Mouse (Mus musculus) c-Kit-positive CD71-positive TER-119-positive erythroid progenitor cells, embryonic 14.5 days (primary cell): ENCODE results near the gene 4931428F04Rik.
A peak's percentile ranks its signal among the peaks of the same experiment; 100 is the strongest.

ENCODE experiments used
- DNase-seq: peaks from one replicate; pipeline ENCODE4 v3.0.0-alpha.2; 2013; ENCODE audit warnings: low spot score

4931428F04Rik gene

DNA sequence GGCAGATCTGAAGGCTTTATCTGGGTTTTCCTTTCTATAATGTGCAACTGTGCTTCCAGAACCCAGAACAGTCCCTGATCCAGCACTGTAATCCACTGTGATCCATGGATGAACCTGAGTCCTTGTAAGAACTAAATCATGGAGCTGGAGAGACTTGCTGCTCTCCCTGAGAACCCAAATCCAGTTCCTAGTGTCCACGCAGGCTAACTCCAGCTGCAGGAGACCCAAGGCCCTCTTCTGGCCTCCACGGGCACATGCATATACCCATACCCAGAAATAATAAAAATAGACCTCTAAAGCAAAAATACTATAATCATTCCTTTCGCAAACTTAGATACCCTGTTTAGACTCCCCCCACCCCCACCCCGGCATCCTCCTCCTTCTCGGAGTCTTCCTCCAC lies 1.4 kb downstream of the 4931428F04Rik start:
- no peak for DNase-seq

DNA sequence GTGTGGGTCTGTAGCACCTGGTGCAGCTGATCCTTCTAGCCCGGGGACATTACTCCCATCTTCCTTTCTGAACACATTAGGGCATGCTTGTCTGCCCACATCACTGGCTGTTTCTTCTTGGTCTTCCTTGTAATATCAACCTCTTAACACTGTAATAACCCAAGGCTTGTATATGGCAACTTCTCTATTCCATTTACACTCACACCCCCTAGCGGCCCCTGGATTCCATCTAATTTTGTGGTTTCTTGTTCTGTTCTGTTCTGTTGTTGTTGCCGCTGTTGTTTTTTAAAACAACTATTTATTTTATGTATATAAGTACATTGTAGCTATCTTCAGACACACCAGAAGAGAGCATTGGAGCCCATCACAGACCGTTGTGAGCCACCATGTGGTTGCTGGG lies 2.8 kb downstream of the 4931428F04Rik start:
- no peak for DNase-seq

DNA sequence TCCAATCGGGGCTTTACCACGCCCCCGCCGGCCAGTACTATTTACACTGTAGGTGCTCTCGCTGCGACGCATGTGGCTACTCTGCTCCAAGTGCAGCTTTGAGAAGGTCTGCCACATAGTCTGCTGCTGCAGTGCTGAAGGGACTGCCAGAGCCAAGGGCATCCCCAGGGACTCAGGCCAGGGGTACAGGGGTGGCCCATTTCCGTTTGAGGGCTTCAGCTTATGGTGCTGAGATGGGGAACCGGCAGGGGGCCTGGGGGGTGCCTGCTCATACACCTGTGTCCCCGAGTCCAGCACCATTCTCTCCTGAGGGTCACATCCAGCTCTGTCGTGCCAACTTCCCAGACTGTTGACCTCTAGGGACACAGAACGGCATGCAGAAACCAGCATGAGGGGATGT lies 4.2 kb downstream of the 4931428F04Rik start:
- no peak for DNase-seq

DNA sequence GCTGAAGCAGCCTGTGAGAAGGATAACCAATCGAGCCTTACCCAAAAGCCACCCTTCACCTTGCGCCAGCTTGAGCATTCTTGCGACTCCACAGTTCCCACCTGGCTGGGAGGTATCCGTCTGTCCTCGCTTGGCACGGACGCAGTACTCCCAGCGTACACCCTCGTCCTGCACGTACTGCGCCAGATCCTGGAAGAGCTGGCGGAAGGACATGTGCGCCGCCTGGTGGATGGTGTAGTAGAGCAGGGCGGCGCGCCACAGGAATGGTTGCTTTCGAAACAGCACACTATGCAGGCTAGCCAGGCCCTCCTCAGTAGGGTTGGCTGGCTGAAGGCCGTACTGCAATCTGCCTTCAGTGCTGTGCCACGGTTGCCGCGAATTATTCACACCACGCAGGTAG lies 6.6 kb downstream of the 4931428F04Rik start:
- DNase-seq: no peak

DNA sequence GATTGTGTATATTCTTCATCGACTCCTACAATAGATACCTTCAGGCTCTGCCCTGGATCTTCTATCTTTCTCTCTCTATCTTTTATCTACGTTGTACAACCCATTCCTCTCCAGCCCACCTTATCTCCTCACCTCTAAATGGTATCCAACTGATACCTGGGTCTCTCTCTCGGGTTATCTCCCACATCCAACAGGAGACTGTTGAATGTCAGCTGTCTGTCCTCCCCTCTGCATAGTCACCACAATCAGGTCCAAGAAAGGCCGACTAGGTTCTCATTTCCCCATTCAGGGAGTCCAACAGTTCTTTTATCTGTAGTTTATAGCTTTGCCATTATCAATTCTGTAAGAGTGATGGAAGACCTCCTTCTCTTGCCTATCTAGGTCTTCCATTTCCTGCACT lies 7.4 kb downstream of the 4931428F04Rik start:
- no peak for DNase-seq

DNA sequence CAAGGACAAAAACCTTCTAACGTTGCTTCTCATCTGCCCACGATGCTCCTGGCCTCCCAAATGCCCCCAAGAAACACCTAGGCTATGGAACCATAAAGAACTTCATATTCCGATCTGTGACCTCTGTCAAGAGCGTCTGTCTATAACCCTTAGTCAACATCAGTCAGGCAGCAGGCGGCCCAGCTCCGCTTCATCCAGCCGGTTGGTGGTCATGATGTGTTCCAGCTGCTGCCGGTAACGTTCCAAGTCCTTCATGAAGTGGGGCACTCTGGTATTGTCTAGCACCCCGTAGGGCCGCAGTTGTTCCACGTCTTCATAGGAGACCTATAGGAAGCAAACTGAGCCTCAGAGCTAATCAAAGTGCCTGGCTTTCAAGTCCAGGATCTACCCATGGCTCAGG lies 7.8 kb downstream of the 4931428F04Rik start:
- no peak for DNase-seq

DNA sequence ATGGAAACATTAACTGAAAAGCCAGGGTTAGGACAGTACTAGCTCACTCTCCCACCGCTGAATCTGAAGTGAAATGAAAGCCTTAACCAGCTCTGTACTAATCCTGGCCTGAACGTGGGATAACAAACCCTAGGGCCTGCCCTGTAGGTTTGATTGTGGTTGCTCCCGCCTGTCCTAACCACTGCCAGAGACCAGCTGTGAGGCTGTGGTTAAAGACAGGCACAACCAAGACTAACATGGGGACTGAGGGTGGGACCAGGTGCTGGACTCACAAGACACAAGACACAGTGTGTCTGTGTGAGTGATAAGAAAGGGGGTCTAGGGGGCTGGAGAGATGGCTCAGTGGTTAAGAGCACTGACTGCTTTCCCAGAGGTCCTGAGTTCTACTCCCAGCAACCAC lies 9.1 kb downstream of the 4931428F04Rik start:
- DNase-seq: no peak

DNA sequence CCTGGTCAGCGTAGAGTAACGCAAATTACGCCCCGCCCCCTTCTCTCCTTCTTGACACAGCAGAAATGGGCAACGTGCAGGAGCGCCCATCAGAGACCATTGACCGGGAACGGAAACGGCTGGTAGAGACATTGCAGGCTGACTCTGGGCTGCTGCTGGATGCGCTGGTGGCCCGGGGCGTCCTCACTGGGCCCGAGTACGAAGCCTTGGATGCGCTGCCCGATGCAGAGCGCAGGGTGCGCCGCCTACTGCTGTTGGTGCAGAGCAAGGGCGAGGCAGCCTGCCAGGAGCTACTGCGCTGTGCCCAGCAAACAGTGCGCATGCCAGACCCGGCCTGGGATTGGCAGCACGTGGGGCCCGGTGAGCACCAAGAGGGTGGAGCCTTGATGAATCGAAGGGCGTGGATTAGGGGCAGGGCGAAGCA lies 10.7 kb downstream of the 4931428F04Rik start:
- DNase-seq: no peak

DNA sequence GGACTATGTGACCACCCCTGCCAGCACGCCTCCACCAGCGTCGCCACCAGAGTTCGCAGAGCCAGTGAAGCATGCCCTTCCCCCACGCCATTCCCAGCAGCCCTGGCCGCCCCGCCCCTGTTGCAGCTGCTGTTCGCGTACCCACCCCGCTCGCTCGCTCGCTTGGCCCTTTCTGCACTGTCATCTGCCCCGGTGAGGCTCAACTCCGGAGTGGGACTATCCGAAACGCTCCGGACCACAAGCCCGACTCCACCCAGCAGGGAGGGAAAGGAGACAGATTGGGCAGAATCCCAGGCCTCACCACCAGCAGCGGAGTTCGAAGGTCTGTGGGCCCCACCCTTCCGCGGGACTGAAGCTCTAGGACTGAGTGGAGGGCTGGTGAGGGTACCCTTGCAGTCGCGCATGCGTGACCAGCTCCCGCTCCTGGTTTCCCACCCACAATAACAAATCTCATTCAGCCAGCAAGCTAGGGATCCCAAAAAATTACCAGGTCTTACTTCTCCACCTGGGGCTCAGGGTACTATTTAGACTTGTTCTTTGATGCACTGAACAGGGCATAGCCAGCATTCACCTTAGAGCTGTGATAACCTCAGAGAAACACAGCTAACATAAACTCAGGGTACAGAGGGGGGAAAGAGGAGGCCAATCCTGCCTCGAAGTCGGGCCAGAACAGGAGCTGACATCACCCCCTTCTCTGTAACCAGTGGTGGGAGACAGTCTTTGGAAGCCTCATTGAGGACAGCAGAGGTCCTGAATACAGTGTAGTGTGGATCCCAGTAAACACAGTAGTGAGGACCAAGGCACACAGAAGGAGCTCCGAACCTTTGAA lies 13.2 kb downstream of the 4931428F04Rik start:
- DNase-seq: no peak

DNA sequence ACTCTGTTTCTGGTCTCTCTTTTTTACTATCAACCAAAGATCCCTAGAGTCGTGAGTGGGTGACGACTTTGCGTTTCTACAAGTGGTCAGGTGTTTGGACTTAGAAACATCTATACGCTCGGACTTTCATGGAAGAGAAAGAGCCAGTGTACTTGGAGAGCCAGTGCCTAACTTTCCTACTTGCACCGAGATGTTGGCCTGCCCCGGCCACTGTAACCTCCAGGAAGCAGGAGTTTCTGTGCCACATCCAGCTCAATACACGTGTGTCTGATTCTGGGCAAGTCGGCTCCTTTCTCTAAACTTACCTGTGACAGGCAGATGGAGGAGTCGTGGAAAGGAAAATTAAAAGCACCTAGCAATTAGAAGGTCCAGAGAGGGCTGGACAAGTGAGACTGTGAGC lies 13.8 kb downstream of the 4931428F04Rik start, which contains the start of gene Nol3:
TSS of gene Nol3 (plus strand) at position 301 of the 400 bp plus-strand sequence.
- DNase-seq: no peak

DNA sequence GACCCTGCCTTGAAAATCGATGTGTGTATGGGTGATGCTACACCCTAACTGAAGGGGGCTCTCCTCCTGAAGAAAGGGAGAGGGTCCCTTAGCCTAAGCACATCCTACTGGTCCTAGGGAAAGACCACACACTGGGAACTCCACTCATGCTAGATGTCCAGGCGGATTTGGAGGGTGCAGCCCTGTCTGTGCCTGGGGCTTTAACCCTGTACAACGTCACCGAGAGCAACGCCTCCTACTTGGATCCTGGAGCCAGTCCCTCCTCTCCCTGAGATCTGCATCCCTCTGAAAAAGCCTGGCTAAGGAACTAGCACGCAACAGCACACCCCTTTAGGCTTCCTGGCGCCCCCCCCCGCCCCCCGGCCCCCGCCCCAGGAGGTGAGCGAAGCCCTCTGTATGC lies 14.3 kb downstream of the 4931428F04Rik start:
- DNase-seq: no peak

DNA sequence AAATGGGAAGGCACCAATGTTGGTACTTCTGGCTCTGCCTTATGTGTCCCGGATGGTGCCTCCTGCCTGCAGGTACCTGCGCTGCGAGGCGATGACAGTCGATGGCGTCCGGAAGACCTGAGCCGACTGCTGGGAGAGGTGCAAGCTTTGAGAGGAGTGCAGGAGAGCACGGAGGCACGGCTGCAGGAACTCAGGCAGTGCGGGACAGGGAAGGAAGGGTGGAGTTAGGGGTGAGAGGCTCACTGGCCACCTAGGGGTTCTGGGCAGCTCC lies 18.8 kb downstream of the 4931428F04Rik start:
- DNase-seq: no peak

DNA sequence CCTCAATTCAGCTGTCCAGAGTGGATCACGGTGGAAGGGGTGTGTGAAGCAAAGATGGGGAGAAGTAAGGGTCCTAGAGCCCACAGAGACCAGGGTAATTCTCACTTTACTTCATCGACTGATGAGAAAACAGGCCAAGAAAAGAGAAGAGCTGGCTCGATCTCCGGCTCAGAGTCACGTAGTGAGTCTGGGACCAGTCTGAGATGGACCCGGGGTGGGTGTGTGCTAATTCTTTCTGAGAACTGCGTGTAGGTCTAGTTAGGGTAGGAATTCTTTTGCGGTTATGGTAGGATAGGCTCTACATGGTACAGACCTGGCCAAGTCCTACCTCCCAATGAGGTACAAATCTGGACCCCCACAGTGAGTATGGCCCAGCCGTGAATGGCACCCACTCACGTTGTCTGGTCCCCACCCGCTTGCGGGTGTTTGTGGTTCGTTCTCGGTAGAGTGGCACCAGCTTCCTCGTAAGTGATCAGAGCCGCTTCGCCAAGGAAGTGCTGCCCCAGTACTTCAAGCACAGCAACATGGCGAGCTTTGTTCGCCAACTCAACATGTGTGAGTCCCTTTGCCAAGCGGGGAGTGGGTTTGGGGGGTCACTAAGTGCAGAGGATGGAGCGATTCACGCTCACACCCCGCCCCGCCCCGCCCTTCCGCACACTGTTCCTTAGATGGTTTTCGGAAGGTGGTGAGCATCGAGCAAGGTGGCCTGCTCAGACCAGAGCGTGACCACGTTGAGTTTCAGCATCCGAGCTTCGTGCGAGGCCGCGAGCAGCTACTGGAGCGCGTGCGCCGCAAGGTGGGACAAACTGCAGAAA lies 19.4 kb downstream of the 4931428F04Rik start:
- DNase-seq: no peak

DNA sequence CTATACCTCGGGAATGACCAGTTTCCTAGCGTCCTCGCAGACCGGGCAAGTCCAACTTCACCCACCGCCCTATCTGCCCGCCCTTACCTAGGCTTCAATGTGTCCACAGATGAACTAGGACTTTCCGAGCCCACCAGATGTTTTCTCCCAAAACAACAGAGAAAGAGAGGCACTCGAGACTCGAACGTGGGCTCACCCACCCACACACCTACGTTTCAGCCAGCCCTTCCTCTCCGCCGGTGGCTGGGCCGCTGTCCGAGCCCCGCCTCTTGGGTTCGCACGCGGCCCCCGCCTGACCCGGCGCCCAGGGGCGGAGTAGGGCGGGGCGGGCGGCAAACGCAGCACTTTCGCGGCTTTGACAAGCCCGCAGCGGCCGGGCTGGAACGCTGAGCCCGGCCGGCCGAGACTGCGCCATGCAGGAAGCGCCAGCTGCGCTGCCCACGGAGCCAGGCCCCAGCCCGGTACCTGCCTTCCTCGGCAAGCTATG lies 20.2 kb downstream of the 4931428F04Rik start, which contains the start of gene Hsf4:
TSS of gene Hsf4 (plus strand) at position 341 of the 487 bp plus-strand sequence.
- DNase-seq: no peak

DNA sequence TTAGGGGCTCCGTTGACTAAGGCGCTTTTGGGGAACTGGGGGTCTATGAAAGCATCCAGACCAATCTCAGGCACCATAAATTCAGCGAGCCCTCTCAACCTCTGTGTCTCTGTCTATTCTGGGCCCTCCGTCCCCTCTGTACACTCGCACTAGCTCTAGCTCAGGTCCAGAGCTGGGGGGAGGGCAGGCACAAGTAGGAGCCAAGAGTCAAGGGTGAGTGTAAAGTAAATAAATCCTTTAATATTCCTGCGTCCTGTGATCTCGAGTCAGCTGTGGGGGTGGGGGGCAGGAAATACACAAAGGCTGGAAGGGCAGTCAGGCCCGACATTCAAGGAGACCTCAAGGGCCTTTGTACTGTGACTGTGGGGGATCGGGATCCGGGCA lies 20.6 kb downstream of the 4931428F04Rik start:
- no peak for DNase-seq

DNA sequence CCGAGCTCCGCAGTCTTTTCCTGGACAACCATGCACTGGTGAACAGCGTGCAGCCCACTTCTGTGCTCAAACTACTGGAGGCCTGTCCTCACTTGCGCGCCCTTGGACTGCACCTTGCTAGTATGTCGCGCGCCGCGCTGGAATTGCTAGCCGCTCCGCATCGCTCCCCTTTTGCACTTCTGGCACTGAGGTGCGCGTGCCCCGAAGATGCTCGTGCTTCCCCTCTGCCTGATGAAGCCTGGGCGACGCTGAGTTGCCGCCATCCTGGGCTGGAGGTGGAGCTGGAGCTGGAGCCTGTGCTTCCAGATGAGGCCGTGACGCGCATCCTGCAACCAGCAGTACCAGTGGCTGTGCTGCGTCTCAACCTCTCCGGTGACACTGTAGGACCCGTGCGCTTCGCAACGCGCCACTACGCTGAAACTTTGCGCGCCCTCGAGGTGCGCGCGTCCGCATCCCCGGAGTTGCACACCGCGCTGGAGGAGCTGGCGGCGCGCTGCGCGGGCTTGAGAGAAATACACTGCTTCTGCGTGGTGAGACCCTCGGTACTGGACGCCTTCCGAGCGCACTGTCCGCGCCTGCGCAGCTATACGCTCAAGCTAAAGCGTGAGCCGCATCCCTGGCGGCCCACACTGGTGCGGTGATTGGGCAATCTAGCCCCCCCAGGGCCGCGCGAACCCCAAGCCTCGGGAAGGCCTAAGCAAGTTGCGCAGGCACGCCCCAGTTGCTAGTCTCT lies 21.2 kb downstream of the 4931428F04Rik start:
- no peak for DNase-seq

DNA sequence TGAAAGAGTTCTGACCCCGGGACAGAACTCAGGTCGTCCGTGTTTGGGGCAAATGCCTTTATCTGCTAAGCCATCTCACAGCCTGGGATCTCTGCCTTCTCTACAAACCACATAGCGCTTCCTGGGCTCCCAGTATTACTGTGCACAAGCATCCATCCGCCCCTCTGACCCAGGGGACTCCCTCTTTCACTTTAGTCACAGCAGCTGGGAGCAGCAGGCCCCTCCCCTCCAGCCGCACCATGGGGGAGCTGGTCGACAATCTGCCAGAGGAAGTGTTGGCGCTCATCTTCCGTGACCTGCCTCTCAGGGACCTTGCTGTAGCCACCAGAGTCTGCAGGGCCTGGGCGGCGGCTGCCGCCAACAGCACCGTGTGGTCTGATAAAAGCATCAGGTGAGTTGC lies 22.9 kb downstream of the 4931428F04Rik start:
- no peak for DNase-seq

DNA sequence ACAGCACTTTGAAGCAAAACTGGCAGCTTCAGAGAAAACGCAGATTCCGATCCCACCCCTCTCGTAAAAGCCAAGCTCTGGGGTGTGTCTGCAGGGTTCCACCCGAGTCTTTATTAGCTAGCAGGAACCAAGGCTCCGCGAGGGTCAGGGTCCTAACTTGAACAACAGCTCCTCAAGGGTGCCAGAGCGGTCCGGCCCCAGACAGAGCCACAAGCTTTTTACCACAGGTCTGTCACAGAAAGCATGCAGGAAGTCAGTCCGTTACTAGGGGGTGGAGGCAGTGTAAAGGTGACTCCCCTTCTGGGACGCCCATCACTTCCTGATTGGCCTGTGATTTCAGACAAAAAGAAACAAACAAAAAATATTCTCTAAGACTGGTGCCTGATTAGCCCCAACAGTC lies 24.5 kb downstream of the 4931428F04Rik start:
- no peak for DNase-seq

DNA sequence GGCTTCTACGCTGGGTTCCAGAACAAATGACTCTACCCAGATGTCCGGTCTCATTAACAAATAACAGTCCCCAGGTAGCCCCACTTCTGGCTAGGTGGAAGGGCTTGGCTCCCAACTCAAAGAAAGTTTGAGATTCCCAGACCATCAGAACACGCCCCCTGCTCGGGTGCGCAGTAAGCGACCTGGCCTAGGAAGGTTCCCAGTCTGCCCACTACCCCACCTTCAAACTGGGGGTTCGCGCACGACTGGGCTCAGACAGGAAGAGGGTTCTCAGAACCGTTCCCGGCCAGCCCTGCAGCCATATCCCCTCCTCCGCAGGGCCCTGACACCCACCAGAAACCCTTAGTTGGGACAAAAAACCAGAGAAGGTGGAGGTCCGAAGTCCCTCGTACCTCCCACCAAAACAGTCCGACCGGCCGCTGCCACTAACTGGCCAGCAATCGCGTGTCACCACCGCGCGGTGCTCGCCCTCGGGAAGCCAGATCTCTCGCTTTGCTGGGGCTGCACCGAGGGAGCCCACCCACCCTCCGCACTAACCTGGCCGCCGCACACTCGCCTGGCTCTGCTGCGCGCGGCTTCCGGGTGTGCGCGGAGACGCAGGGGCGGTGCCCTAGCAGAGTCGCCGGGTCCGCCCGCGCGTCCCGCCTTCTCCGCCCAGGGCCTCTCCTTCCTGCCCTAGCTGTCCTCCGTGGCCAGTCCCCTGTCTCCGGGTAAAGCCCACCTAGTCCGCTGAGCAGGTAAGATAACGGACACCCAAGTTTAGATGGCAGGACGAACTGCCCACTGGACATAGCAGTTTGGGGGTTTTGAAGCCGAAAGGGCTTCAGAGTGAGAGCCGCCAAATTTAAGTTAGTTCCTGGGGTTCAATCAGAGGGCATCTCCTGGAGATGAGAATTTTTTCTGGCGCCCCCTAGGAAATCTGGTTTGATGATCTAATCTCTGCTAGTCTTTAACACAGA lies 25.4 kb downstream of the 4931428F04Rik start, which contains the start of the genes Tradd and Fbxl8:
TSS of gene Tradd (minus strand) at position 586 of the 959 bp plus-strand sequence.
TSS of gene Fbxl8 (plus strand) at position 625 of the 959 bp plus-strand sequence.
- DNase-seq: peak; percentile 62

DNA sequence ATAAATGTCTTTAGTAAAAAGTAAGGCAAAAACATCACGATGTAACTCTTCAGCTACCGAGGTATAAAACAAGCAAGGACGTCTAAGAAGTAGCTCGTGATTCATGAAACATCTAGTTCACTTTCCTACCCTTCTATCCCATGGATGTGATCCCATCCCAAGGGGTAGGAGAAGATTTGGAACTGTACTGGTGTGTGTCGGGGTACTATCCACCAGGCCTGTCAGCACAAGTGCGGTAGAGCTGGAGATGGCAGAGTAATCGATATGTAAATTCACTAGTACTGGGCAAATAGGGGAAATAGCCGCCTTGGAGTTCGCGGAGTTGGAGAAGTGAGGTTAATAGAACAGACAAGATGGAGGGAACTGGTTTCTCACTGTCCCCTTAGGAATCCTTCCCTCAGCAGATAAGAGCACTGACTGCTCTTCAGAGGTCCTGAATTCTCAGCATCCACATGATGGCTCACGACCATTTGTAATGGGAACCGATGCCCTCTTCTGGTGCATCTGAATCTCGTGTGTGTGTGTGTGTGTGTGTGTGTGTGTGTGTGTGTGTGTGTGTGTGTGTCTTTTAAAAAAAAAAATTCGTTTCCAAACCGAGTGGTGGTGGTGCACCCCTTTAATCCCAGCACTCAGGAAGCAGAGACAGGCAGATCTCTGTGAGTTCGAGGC lies 26.3 kb downstream of the 4931428F04Rik start:
- no peak for DNase-seq
